Mouse (Mus musculus) liver, adult 2 months (tissue): ENCODE data around the gene H2al1h. TPM values are rescaled to one million over a fixed set of nuclear protein-coding genes. Genes with fewer than 3 reads are reported as not detected.
"Not testable (repeated sequence)": the region's sequence is repeated elsewhere in the genome, so short reads cannot be mapped to it uniquely, and the experiment has no call there.

ENCODE experiments used
- DNase-seq: peaks from one replicate; pipeline ENCODE4 v3.0.0-alpha.2; 2011; ENCODE audit warnings: low read depth, low spot score; ENCODE audit errors: extremely low read depth
- H3K27ac ChIP-seq: fragments of 200-500 bp; replicated peaks from 2 replicates; pipeline ENCODE4 v1.5.1; 2012; ENCODE audit warnings: low read depth, mild to moderate bottlenecking, control low read depth, inconsistent platforms, low read length; ENCODE audit not compliant: insufficient read depth
- H3K27me3 ChIP-seq: fragments of 200-500 bp; 2 replicates; pipeline ENCODE4 v1.6.1; 2012; ENCODE audit warnings: mild to moderate bottlenecking, moderate library complexity, low read length, inconsistent platforms; ENCODE audit not compliant: control insufficient read depth, insufficient read depth
- H3K36me3 ChIP-seq: fragments of 200-500 bp; 2 replicates; pipeline ENCODE4 v1.6.1; 2012; ENCODE audit warnings: low read length, inconsistent platforms; ENCODE audit not compliant: control insufficient read depth, insufficient read depth
- H3K4me1 ChIP-seq: fragments of 200-500 bp; 2 replicates; pipeline ENCODE4 v1.6.1; 2011; ENCODE audit warnings: low read length; ENCODE audit not compliant: control insufficient read depth, insufficient read depth
- H3K4me3 ChIP-seq: fragments of 200-500 bp; 2 replicates; pipeline ENCODE4 v1.5.1; 2011; ENCODE audit warnings: low read depth, mild to moderate bottlenecking, control low read depth, low read length, moderate library complexity; ENCODE audit not compliant: insufficient read depth
- H3K79me2 ChIP-seq: fragments of 200-500 bp; 2 replicates; pipeline ENCODE4 v1.6.1; 2012; ENCODE audit warnings: inconsistent platforms, mild to moderate bottlenecking, low read length, moderate library complexity; ENCODE audit not compliant: control insufficient read depth, insufficient read depth
- H3K9ac ChIP-seq: fragments of 200-500 bp; 2 replicates; pipeline ENCODE4 v1.6.1; 2012; ENCODE audit warnings: low read depth, mild to moderate bottlenecking, control low read depth, inconsistent platforms, low read length
- CTCF ChIP-seq: fragments of 200-500 bp; IDR thresholded peaks from 2 replicates; pipeline ENCODE4 v1.5.1; 2011; ENCODE audit warnings: low read depth, low read length, control low read depth
- POLR2A ChIP-seq: fragments of 200-500 bp; IDR thresholded peaks from 2 replicates; pipeline ENCODE4 v1.6.1; 2011; ENCODE audit warnings: low read length, control low read depth; ENCODE audit not compliant: insufficient read depth; ENCODE audit errors: extremely low read depth
- WGBS: fragments of 180-500 bp; shearing (Covaris S2); methylation state at CpG from one replicate; pipeline ENCODE4 v1.1.7; 2018; 5-methylcytosine and 5-hydroxymethylcytosine counted together
- polyA plus RNA-seq: library from polyadenylated mRNA; depleted of rRNA; stranded (reverse); fragments of >200 nt; gene quantifications from 2 replicates; pipeline ENCODE4 v1.2.3, GENCODE M21; 2012; rRNA removed
- total RNA-seq: library from RNA; depleted of rRNA; stranded (reverse); fragments of >200 nt; gene quantifications from 2 replicates; pipeline ENCODE4 v1.2.3, GENCODE M21; 2014; rRNA removed

H2al1h gene
- total RNA-seq, result not detected in 2 replicates
- not detected in 2 replicates for polyA plus RNA-seq

DNA sequence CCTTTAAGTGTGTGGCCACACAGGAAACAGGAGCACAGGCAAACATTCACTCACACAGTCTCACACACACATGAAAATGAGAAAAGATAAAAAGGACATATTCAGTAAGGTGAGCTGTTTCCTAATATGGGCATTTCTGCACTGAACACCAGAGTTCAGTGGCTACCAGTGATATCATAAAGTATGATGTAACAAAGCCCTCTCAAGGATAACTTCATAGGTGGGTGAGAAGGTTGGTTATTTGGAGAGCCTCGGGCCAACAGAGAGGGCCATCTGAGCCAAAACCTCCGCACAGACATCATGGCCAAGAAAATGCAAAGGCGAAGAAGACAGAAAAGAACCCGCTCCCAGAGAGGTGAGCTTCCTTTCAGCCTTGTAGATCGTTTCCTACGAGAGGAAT lies at the start of gene H2al1h:
Gene H2al1h (plus strand): TSS at position 301 of the 400 bp plus-strand sequence.
- not testable (repeated sequence) for H3K4me1 ChIP-seq, H3K79me2 ChIP-seq, H3K4me3 ChIP-seq, H3K9ac ChIP-seq, H3K36me3 ChIP-seq, H3K27ac ChIP-seq, DNase-seq, H3K27me3 ChIP-seq
- no CpG with 5 or more reads among the region's 6 CpGs for WGBS

- peak; percentile 69 for DNase-seq
- Histone ChIP-seq H3K4me3 (no peak overlapping the region), H3K36me3 (no peaks in the 10 kb centered on the region), H3K27ac (no peak overlapping the region), H3K9ac (no peak overlapping the region), H3K79me2 (no peaks in the 10 kb centered on the region), H3K4me1 (no peaks in the 10 kb centered on the region), H3K27me3 (no peaks in the 10 kb centered on the region)
- 19% methylated on average over 3 of the region's 3 CpGs for WGBS
- TF ChIP-seq POLR2A (no peak), CTCF (no peak)
Measured at GRCm38 (mm10) chrX:11273190-11273589, 48.1 kb upstream of the H2al1h start.

- 88% methylated on average over 6 of the region's 6 CpGs for WGBS
- no peak overlapping the region for H3K4me3 ChIP-seq
- no peaks in the 10 kb centered on the region for H3K27me3 ChIP-seq
- no peak overlapping the region for H3K9ac ChIP-seq
- H3K4me1 ChIP-seq, result no peaks in the 10 kb centered on the region
- no peaks in the 10 kb centered on the region for H3K79me2 ChIP-seq
- DNase-seq, result no peak
- H3K27ac ChIP-seq, result no peak overlapping the region
- no peaks in the 10 kb centered on the region for H3K36me3 ChIP-seq
- TF ChIP-seq CTCF, result no peak
- TF ChIP-seq POLR2A, result no peak
Measured at GRCm38 (mm10) chrX:11277083-11277482, 44.2 kb upstream of the H2al1h start.

DNA sequence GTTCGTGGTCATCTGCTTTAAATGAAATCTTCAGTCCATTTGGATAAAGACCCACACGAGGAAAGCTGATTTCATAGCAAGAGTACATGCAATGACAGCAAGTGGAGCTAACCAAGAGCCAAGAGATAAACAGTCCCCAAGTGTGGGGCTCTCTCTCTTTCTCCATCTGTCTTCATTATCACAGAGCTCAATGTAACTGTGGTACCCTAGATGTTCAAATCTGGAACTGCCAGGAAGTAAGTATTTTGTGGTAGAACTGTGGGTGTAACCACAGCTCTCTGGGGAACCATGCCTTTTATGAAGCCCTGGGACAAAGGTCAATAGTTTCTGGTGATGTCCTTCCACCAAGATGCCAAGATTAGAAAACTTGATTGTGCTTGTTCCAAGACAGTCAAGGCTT lies 40.6 kb upstream of the H2al1h start:
- 69% methylated on average over 2 of the region's 2 CpGs for WGBS
- H3K4me3 ChIP-seq, result no peak overlapping the region
- H3K36me3 ChIP-seq, result no peaks in the 10 kb centered on the region
- no peak for DNase-seq
- no peaks in the 10 kb centered on the region for H3K4me1 ChIP-seq
- TF ChIP-seq POLR2A, result no peak
- no peak for TF ChIP-seq CTCF
- no peaks in the 10 kb centered on the region for H3K27me3 ChIP-seq
- no peak overlapping the region for H3K9ac ChIP-seq
- H3K27ac ChIP-seq, result no peak overlapping the region
- no peaks in the 10 kb centered on the region for H3K79me2 ChIP-seq

DNA sequence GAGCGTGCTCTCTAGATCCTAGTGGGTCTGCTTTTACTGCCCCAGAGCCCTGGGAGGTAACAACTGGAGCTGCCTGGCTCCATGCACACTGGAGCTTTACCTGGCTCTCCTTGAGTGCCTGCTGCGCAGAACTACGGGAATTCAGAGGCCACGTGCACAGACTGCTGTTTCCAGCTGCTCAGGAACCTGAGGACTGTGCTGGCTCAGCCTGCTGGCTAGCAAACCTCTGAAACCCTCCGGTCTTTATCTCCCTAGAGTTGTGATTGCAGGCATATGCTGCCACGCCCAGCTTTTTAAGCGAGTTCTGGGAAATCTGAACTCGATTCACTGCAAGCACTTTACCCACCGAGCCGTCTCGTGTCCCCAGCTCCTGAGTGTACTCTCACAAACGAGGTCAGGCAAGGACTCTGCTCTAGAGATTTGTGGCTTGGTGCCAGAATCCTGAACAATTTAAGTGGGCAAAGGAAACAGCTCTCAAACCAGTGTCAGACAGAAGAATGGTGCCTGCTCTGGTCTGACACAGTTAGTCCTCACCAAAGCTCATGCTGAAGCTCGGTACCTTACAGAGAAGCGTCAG lies 32.9 kb upstream of the H2al1h start:
- no peaks in the 10 kb centered on the region for H3K79me2 ChIP-seq
- no peak overlapping the region for H3K4me3 ChIP-seq
- H3K4me1 ChIP-seq, result no peaks in the 10 kb centered on the region
- H3K36me3 ChIP-seq, result no peaks in the 10 kb centered on the region
- no peaks in the 10 kb centered on the region for H3K27me3 ChIP-seq
- no peak for TF ChIP-seq CTCF
- TF ChIP-seq POLR2A, result no peak
- WGBS, result 65% methylated on average over 14 of the region's 14 CpGs
- H3K9ac ChIP-seq, result no peak overlapping the region
- H3K27ac ChIP-seq, result no peak overlapping the region
- DNase-seq, result no peak

DNA sequence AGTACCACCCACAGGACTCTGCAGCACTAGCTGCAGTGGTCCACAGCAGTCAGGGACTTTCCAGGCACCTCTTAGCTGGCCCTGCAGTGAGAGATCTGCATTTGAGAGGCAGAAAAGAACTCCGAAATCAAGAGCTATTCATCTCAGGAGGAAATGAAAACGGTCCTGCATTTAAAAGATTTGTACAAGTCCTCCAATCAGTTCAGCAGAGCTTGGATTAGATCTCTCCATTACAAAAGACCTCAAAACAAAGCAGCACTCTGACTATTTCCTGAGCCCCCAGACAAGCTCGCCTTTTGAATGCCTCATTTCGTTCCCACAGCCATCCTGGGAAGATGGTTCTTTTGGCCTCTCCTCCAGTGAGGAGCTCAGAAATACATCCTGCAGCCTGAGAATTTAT lies 32.0 kb upstream of the H2al1h start:
- Histone ChIP-seq H3K27me3 (no peaks in the 10 kb centered on the region), H3K36me3 (no peaks in the 10 kb centered on the region), H3K9ac (no peak overlapping the region), H3K27ac (no peak overlapping the region), H3K4me1 (no peaks in the 10 kb centered on the region), H3K79me2 (no peaks in the 10 kb centered on the region), H3K4me3 (no peak overlapping the region)
- 67% methylated on average over 4 of the region's 4 CpGs for WGBS
- DNase-seq, result no peak
- TF ChIP-seq CTCF (no peak), POLR2A (no peak)

DNA sequence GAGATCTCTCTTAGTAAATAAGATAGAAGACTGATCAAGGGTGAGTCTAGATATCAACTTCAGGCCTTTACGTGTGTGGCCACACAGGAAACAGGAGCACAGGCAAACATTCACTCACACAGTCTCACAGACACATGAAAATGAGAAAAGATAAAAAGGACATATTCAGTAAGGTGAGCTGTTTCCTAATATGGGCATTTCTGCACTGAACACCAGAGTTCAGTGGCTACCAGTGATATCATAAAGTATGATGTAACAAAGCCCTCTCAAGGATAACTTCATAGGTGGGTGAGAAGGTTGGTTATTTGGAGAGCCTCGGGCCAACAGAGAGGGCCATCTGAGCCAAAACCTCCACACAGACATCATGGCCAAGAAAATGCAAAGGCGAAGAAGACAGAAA lies 22.3 kb upstream of the H2al1h start, which contains the start of gene H2al1a:
Gene H2al1a (plus strand): TSS at position 301 of the 400 bp plus-strand sequence.
- not testable (repeated sequence) for H3K4me3 ChIP-seq, H3K4me1 ChIP-seq, DNase-seq, H3K79me2 ChIP-seq, H3K9ac ChIP-seq, H3K27ac ChIP-seq, H3K27me3 ChIP-seq, H3K36me3 ChIP-seq
- no CpG with 5 or more reads among the region's 3 CpGs for WGBS

- WGBS, result 91% methylated on average over 1 of the region's 3 CpGs
- H3K4me3 ChIP-seq, result not testable (repeated sequence)
Measured at GRCm38 (mm10) chrX:11302132-11302531, 19.2 kb upstream of the H2al1h start, which contains the start of gene H2al1b. Gene H2al1b, plus strand, starts transcription at chrX:11302432.

DNA sequence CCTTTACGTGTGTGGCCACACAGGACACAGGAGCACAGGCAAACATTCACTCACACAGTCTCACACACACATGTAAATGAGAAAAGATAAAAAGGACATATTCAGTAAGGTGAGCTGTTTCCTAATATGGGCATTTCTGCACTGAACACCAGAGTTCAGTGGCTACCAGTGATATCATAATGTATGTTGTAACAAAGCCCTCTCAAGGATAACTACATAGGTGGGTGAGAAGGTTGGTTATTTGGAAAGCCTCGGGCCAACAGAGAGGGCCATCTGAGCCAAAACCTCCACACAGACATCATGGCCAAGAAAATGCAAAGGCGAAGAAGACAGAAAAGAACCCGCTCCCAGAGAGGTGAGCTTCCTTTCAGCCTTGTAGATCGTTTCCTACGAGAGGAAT lies 15.9 kb upstream of the H2al1h start, which contains the start of gene H2al1c:
Gene H2al1c (plus strand): TSS at position 301 of the 400 bp plus-strand sequence.
- H3K4me1 ChIP-seq, H3K36me3 ChIP-seq, H3K27ac ChIP-seq, H3K27me3 ChIP-seq, DNase-seq, H3K4me3 ChIP-seq, H3K9ac ChIP-seq, H3K79me2 ChIP-seq: not testable (repeated sequence)
- 57% methylated on average over 1 of the region's 6 CpGs for WGBS

More at GRCm38 (mm10) chrX:11302132-11302531, 19.2 kb upstream of the H2al1h start, which contains the start of gene H2al1b:
- not testable (repeated sequence) for H3K4me1 ChIP-seq, H3K79me2 ChIP-seq, DNase-seq, H3K27ac ChIP-seq, H3K9ac ChIP-seq, H3K27me3 ChIP-seq, H3K36me3 ChIP-seq
